In genomic region chr10:17106831-17107230, GRCm38 (mm10) we compare ENCODE assay signal across 24 mouse cellular contexts.
"Had no signal": no experiment of that assay in that cellular context is flagged by ENCODE, and none has a peak within 500 bp of the region (broad histone marks: within the 10 kb centered on the region; RNA-seq: fewer than 3 reads in every experiment).

No protein-coding gene starts in this region.

- H3K27me3 ChIP-seq: hindbrain, embryonic 12.5 days; intestine, embryonic 15.5 days; limb, embryonic 12.5 days had no signal

- H3K9ac ChIP-seq: hindbrain, embryonic 12.5 days; hindbrain, embryonic 14.5 days; intestine, embryonic 15.5 days; limb, embryonic 12.5 days had no signal

- H3K36me3 ChIP-seq: hindbrain, embryonic 10.5 days; hindbrain, embryonic 12.5 days; intestine, embryonic 15.5 days; limb, embryonic 10.5 days; limb, embryonic 12.5 days had no signal

- H3K4me3 ChIP-seq: heart, adult 2 months; hindbrain, embryonic 10.5 days; hindbrain, embryonic 12.5 days; intestine, embryonic 15.5 days; layer of hippocampus, adult 2 months; left cerebral cortex, adult 2 months; limb, embryonic 10.5 days; limb, embryonic 12.5 days had no signal

- DNase-seq: gastrocnemius, postnatal 14 days; gastrocnemius, postnatal 36 days; heart, adult 11 months; heart, adult 2 months; heart, postnatal 10 days; heart, postnatal 4 days; kidney, adult 18-20 months; kidney, adult 8-10 months; kidney, postnatal 10 days; kidney, postnatal 25 days; kidney, postnatal 4 days; liver had no signal

- H3K27ac ChIP-seq: heart, adult 2 months; hindbrain, embryonic 10.5 days; hindbrain, embryonic 12.5 days; hindbrain, embryonic 14.5 days; intestine, embryonic 15.5 days; layer of hippocampus, adult 2 months; left cerebral cortex, adult 2 months; limb, embryonic 10.5 days; limb, embryonic 12.5 days had no signal

- H3K9me3 ChIP-seq: hindbrain, embryonic 10.5 days; hindbrain, embryonic 12.5 days; intestine, embryonic 15.5 days; limb, embryonic 10.5 days; limb, embryonic 12.5 days had no signal

- H3K4me2 ChIP-seq: heart, embryonic 11.5 days; hindbrain, embryonic 12.5 days; hindbrain, embryonic 14.5 days; intestine, embryonic 15.5 days; limb, embryonic 12.5 days had no signal

- ATAC-seq: hindbrain, embryonic 16.5 days; inflammation-experienced regulatory T-cells, adult 6 months; intestine, embryonic 15.5 days; intestine, postnatal 0 days had no signal
